Mouse (Mus musculus) ES-E14 (cell line): ENCODE results near the gene Mst1. TPM values are rescaled to one million over a fixed set of nuclear protein-coding genes. Genes with fewer than 3 reads are reported as not detected.

Experiments used
- DNase-seq: peaks from one replicate; pipeline ENCODE4 v3.0.0-alpha.2; 2013; ENCODE audit warnings: low read depth, low spot score
- H3K27ac ChIP-seq: 2 replicates; pipeline ENCODE4 v1.5.1; 2012; ENCODE audit warnings: low read depth, mild to moderate bottlenecking, low read length, moderate library complexity, mixed read lengths; ENCODE audit not compliant: poor library complexity, insufficient read depth, severe bottlenecking
- H3K36me3 ChIP-seq: 2 replicates; pipeline ENCODE4 v1.6.1; 2012; ENCODE audit warnings: mild to moderate bottlenecking, low read length, moderate library complexity, mixed read lengths; ENCODE audit not compliant: control insufficient read depth, poor library complexity, insufficient read depth, severe bottlenecking
- H3K4me1 ChIP-seq, 2 experiments: fragments of 150-350 bp in 1 of 2; sonication (generic) in 1 of 2; 2 replicates each; pipeline ENCODE4 v1.6.1; 2012; ENCODE audit warnings: low read length in 2 of 2, mild to moderate bottlenecking in 1 of 2, mixed read lengths in 1 of 2; ENCODE audit not compliant: control insufficient read depth in 2 of 2, insufficient read depth in 2 of 2, poor library complexity in 1 of 2
- H3K4me3 ChIP-seq, 2 experiments: fragments of 150-350 bp in 1 of 2; sonication (generic) in 1 of 2; 2 replicates each; pipeline ENCODE4 v1.5.1; 2012; ENCODE audit warnings: low read length in 2 of 2, low read depth in 1 of 2, mild to moderate bottlenecking in 1 of 2, mixed read lengths in 1 of 2; ENCODE audit not compliant: insufficient read depth in 1 of 2, poor library complexity in 1 of 2, severe bottlenecking in 1 of 2
- H3K9ac ChIP-seq: 2 replicates; pipeline ENCODE4 v1.6.1; 2012; ENCODE audit warnings: low read depth, mild to moderate bottlenecking, low read length, mixed read lengths; ENCODE audit not compliant: poor library complexity, insufficient read depth, severe bottlenecking
- H3K9me3 ChIP-seq: fragments of 150-350 bp; sonication (generic); 2 replicates; pipeline ENCODE4 v1.6.1; 2012; ENCODE audit warnings: low read depth, mild to moderate bottlenecking, low read length; ENCODE audit not compliant: control insufficient read depth, insufficient read depth
- CHD2 ChIP-seq: IDR thresholded peaks from 2 replicates; pipeline ENCODE4 v1.6.1; 2014; ENCODE audit warnings: mild to moderate bottlenecking, low read depth, low read length, inconsistent platforms
- HCFC1 ChIP-seq: IDR thresholded peaks from 2 replicates; pipeline ENCODE4 v1.6.1; 2012; ENCODE audit warnings: low read length, inconsistent platforms, borderline replicate concordance; ENCODE audit not compliant: insufficient read depth
- MAFK ChIP-seq: IDR thresholded peaks from 2 replicates; pipeline ENCODE4 v1.6.1; 2014; ENCODE audit warnings: mild to moderate bottlenecking, low read depth, low read length, inconsistent platforms; ENCODE audit not compliant: insufficient read depth
- ZC3H11A ChIP-seq: IDR thresholded peaks from 2 replicates; pipeline ENCODE4 v1.6.1; 2012; ENCODE audit warnings: low read depth, mild to moderate bottlenecking, inconsistent platforms, low read length, borderline replicate concordance
- ZNF384 ChIP-seq: IDR thresholded peaks from 2 replicates; pipeline ENCODE4 v1.6.1; 2012; ENCODE audit warnings: low read depth, low read length, inconsistent platforms
- in situ Hi-C, 2 experiments: fragments of 600-800 bp; cut with MboI; formaldehyde crosslinking; loops; one replicate each; pipeline ENCODE4 v1.15.1; 2025; ENCODE audit warnings: low sequenced_read_pairs in 2 of 2, inconsistent platforms in 1 of 2; ENCODE audit not compliant: unreplicated experiment in 2 of 2
- total RNA-seq: library from RNA; depleted of rRNA; stranded (reverse); fragments of 300-350 nt; gene quantifications from 2 replicates; pipeline ENCODE4 v1.2.3, GENCODE M21; 2012; rRNA removed

The Mst1 gene
- total RNA-seq, result 2.9 and 3.6 TPM in 2 replicates

DNA sequence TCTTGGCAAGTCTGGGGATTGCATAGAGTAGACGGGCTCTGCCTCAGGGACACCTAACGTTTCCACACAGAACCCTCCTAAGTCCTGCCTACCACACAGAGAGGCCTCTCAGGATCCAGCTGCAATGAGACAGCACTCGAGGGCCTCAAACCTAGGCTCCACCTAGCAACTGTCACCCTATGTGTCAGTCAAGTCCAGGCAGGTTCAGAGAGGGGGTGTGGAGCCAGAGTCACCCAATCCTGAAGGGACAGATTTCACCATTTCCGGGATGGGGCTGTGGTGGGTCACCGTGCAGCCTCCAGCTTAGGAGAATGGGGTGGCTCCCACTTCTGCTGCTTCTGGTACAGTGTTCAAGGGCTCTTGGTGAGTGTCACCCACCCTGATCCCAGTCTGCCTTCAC, at the start of gene Mst1:
Gene Mst1, plus strand, starts transcription at position 269 of the 400 bp plus-strand sequence.
- peak within 1 kb of the TSS; percentile 84 to 87; a peak in 3 of 4 replicates for H3K4me3 ChIP-seq
- DNase-seq, result no peak
- in situ Hi-C loops, result no loop called here
- H3K4me1 ChIP-seq, result peaks cover 0 to 7% of the 10 kb centered on the region in 2 experiments; a peak in 1 of 4 replicates
- no peak within 1 kb of the TSS for H3K27ac ChIP-seq
- H3K9me3 ChIP-seq, result no peaks in the 10 kb centered on the region
- peaks cover 11% of the 10 kb centered on the region for H3K36me3 ChIP-seq
- H3K9ac ChIP-seq, result peak within 1 kb of the TSS; percentile 35
- TF ChIP-seq ZC3H11A (no peak), HCFC1 (no peak)

DNA sequence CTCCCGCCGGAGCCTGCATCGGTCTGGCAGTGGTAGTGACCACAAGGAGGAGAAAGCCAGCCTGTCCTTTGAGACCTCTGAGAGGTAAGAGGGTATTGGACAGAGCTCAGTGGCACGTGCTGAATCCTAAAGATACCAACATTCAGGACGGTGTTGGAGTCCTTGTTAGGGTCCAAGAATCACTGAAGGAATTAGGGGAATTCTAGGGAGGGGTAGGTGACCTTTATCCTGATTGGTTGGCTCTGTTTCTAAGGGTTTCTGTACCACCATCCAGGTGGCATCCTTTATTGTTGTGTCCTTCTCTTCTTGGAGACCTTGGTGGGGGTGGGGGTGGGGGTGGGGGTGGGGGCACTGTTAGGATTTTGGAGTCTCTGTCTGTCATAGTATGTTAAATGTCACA, 48.1 kb upstream of the Mst1 start:
- Histone ChIP-seq H3K4me3 (0 out of 4 replicates have a peak overlapping the region, but pooled peaks of 1 of the 2 experiments have one; percentile 21), H3K36me3 (peaks cover 12% of the 10 kb centered on the region; the same call in 1 of the 2 replicates), H3K9me3 (no peaks in the 10 kb centered on the region), H3K4me1 (peaks cover 6 to 9% of the 10 kb centered on the region in 2 experiments), H3K27ac (no peak overlapping the region), H3K9ac (no peak overlapping the region)
- in situ Hi-C loops, result no loop called here
- TF ChIP-seq ZC3H11A (no peak), HCFC1 (no peak), ZNF384 (no peak), CHD2 (no peak), MAFK (no peak)
- no peak for DNase-seq

DNA sequence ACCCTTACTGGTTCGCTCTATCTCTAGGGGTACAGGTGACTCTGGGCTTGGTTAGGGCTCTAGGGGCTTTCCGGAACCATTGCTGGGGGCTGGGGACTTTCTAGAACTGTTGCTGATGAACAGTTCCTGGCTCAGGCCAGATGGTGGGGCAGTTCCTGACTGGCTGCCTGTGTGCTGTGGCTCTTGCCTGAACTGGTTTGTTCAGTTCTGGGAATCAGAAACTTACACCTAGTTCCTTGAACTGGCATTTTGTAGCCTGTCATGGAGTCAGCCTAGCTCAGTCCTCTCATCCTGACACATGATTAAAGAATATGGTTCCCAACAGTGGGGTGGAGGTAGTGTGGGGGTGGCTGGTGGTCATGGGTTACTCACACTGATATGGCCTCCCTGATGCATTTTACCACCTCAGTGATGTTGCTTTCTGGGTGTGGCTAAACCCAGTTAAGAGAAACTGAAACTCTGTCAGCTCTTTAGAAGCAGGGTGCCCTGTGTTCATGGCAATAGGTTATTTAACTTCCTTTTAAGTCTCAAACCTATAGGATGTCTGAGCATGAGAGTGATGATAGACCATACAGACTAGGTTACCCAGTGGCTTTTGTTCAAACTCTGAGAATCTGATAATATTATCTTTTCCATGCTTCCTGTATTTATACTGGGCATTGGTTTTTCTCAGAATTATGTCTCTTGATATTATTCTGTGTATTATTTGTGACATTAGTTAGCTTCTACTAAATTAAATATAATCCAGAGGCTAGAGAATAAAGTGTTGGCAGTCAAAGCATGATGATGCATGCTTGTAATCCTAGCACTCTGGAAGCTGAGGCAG, 44.7 kb upstream of the Mst1 start:
- no peak for TF ChIP-seq HCFC1
- no peak for TF ChIP-seq ZC3H11A
- TF ChIP-seq CHD2, result no peak
- no peak for TF ChIP-seq MAFK
- no peak for TF ChIP-seq ZNF384
- Histone ChIP-seq H3K36me3 (peaks cover 12% of the 10 kb centered on the region), H3K27ac (no peak overlapping the region), H3K9ac (no peak overlapping the region), H3K9me3 (no peaks in the 10 kb centered on the region), H3K4me3 (no peak overlapping the region), H3K4me1 (peaks cover 6 to 9% of the 10 kb centered on the region in 2 experiments)
- no peak for DNase-seq
- in situ Hi-C loops, result no loop called here

DNA sequence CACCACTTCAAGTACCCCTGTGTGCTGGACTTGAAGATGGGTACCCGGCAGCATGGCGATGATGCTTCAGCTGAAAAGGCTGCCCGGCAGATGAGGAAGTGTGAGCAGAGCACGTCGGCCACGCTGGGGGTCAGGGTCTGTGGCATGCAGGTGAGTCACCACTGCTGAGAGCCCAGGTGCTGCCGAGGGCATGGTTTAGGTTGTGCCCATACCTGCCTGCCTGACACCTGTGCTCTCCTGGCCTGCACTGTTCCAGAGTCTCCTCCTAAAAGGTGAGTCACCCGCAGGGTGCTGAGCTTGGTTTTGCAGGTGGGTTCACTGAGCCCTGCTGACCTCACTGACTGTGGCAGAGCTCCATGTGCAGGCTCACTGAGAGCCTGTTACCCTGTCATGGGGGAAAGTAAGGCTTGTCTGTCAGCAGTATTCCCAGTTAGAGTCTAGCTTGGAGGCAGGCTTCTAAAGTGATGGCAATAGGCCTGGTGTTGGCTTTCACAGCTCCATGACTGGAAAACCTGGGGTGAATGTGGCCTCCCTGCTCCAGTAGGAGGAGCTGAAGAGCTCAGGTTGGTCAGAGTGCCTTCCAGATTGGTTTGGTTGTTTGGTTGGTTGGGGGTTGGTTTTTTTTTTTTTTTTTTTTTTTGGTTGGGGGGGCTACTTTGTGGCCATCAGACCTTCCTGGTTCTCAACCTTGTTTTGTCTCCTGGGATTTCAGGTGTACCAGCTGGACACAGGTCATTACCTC, 35.3 kb upstream of the Mst1 start:
- in situ Hi-C loops, result no loop called here
- Histone ChIP-seq H3K36me3 (peaks cover 22% of the 10 kb centered on the region), H3K9ac (no peak overlapping the region), H3K27ac (no peak overlapping the region), H3K4me1 (peaks cover 0 to 7% of the 10 kb centered on the region in 2 experiments; a peak in 1 of 4 replicates), H3K4me3 (no peak overlapping the region), H3K9me3 (no peaks in the 10 kb centered on the region)
- no peak for DNase-seq
- TF ChIP-seq CHD2 (no peak), ZNF384 (peak; percentile 85)
